Mouse (Mus musculus) MEL (cell line): ENCODE measurements around the gene Cx3cr1. TPM values are rescaled to one million over a fixed set of nuclear protein-coding genes. Genes with fewer than 3 reads are reported as not detected.

ENCODE experiments used
- DNase-seq: peaks from one replicate; pipeline ENCODE4 v3.0.0; 2011; ENCODE audit warnings: low read depth, low spot score
- H3K27ac ChIP-seq: 2 replicates; pipeline ENCODE4 v1.5.1; 2012; ENCODE audit warnings: low read depth, mild to moderate bottlenecking, control low read depth, low read length, moderate library complexity; ENCODE audit not compliant: control insufficient read depth
- H3K27me3 ChIP-seq, 2 experiments: fragments of 150-350 bp in 1 of 2; sonication (generic) in 1 of 2; 2 replicates each; pipeline ENCODE4 v1.6.1; 2012; ENCODE audit warnings: low read length in 2 of 2, mild to moderate bottlenecking in 2 of 2, improper control_type of control experiment in 1 of 2, moderate library complexity in 1 of 2; ENCODE audit not compliant: insufficient read depth in 2 of 2, control insufficient read depth in 1 of 2
- H3K36me3 ChIP-seq, 2 experiments: 2 replicates each; pipeline ENCODE4 v1.6.1; 2012 to 2014; ENCODE audit warnings: low read length in 2 of 2, improper control_type of control experiment in 1 of 2, inconsistent platforms in 1 of 2, mild to moderate bottlenecking in 1 of 2; ENCODE audit not compliant: insufficient read depth in 2 of 2, control insufficient read depth in 1 of 2
- H3K4me1 ChIP-seq, 2 experiments: fragments of 150-350 bp in 1 of 2; sonication (generic) in 1 of 2; 2 replicates each; pipeline ENCODE4 v1.6.1; 2012; ENCODE audit warnings: low read length in 2 of 2, improper control_type of control experiment in 1 of 2, mild to moderate bottlenecking in 1 of 2; ENCODE audit not compliant: insufficient read depth in 2 of 2, control insufficient read depth in 1 of 2
- H3K4me3 ChIP-seq, 2 experiments: fragments of 150-350 bp in 1 of 2; sonication (generic) in 1 of 2; 2 replicates each; pipeline ENCODE4 v1.5.1; 2012; ENCODE audit warnings: low read depth in 2 of 2, low read length in 2 of 2, mild to moderate bottlenecking in 2 of 2, moderate library complexity in 2 of 2, control low read depth in 1 of 2, improper control_type of control experiment in 1 of 2; ENCODE audit not compliant: control insufficient read depth in 1 of 2, insufficient read depth in 1 of 2
- H3K79me2 ChIP-seq: 2 replicates; pipeline ENCODE4 v1.6.1; 2012; ENCODE audit warnings: mild to moderate bottlenecking, low read length, moderate library complexity; ENCODE audit not compliant: control insufficient read depth, poor library complexity, insufficient read depth
- H3K9ac ChIP-seq: 2 replicates; pipeline ENCODE4 v1.6.1; 2012; ENCODE audit warnings: low read depth, mild to moderate bottlenecking, control low read depth, low read length, moderate library complexity; ENCODE audit not compliant: control insufficient read depth, poor library complexity, severe bottlenecking
- H3K9me3 ChIP-seq: fragments of 150-350 bp; sonication (generic); replicated peaks from 2 replicates; pipeline ENCODE4 v1.6.1; 2012; ENCODE audit warnings: mild to moderate bottlenecking, low read length, improper control_type of control experiment, moderate library complexity; ENCODE audit not compliant: insufficient read depth
- ELF1 ChIP-seq: IDR thresholded peaks from 2 replicates; pipeline ENCODE4 v1.6.1; 2014; ENCODE audit warnings: low read depth, mild to moderate bottlenecking, inconsistent platforms, low read length, improper control_type of control experiment, moderate library complexity
- EP300 ChIP-seq, 2 experiments: IDR thresholded peaks; 2 replicates each; pipeline ENCODE4 v1.6.1; 2011; ENCODE audit warnings: improper control_type of control experiment in 2 of 2, low read length in 2 of 2, low read depth in 1 of 2, mild to moderate bottlenecking in 1 of 2
- GABPA ChIP-seq: IDR thresholded peaks from 2 replicates; pipeline ENCODE4 v1.6.1; 2012; ENCODE audit warnings: low read depth, mild to moderate bottlenecking, inconsistent platforms, low read length, improper control_type of control experiment, moderate library complexity
- GATA1 ChIP-seq: IDR thresholded peaks from 2 replicates; pipeline ENCODE4 v1.6.1; 2011; ENCODE audit warnings: low read depth, low read length, improper control_type of control experiment
- HCFC1 ChIP-seq: IDR thresholded peaks from 2 replicates; pipeline ENCODE4 v1.6.1; 2012; ENCODE audit warnings: low read depth, mild to moderate bottlenecking, inconsistent platforms, low read length, improper control_type of control experiment, moderate library complexity
- KAT2A ChIP-seq: conservative IDR thresholded peaks from 2 replicates; pipeline ENCODE4 v1.6.1; 2012; ENCODE audit warnings: low read depth, low read length, improper control_type of control experiment, inconsistent platforms
- MEF2A ChIP-seq: IDR thresholded peaks from 2 replicates; pipeline ENCODE4 v1.6.1; 2014; ENCODE audit warnings: low read depth, mild to moderate bottlenecking, inconsistent platforms, low read length, improper control_type of control experiment; ENCODE audit not compliant: poor library complexity, insufficient replicate concordance, severe bottlenecking; ENCODE audit errors: extremely low read depth
- MXI1 ChIP-seq: IDR thresholded peaks from 2 replicates; pipeline ENCODE4 v1.6.1; 2011; ENCODE audit warnings: mild to moderate bottlenecking, low read depth, low read length, improper control_type of control experiment
- NELFE ChIP-seq: IDR thresholded peaks from 2 replicates; pipeline ENCODE4 v1.6.1; 2011; ENCODE audit warnings: low read depth, low read length, improper control_type of control experiment
- NRF1 ChIP-seq: IDR thresholded peaks from 2 replicates; pipeline ENCODE4 v1.6.1; 2014; ENCODE audit warnings: low read depth, mild to moderate bottlenecking, inconsistent platforms, low read length, improper control_type of control experiment, moderate library complexity; ENCODE audit not compliant: poor library complexity, insufficient read depth, severe bottlenecking
- POLR2AphosphoS2 ChIP-seq: IDR thresholded peaks from 2 replicates; pipeline ENCODE4 v1.6.1; 2011; ENCODE audit warnings: low read length, improper control_type of control experiment
- POLR2AphosphoS5 ChIP-seq: IDR thresholded peaks from 2 replicates; pipeline ENCODE4 v1.6.1; 2012; ENCODE audit warnings: low read depth, borderline replicate concordance, mild to moderate bottlenecking, inconsistent platforms, low read length, moderate library complexity, mixed read lengths
- TCF12 ChIP-seq: IDR thresholded peaks from 2 replicates; pipeline ENCODE4 v1.6.1; 2014; ENCODE audit warnings: low read depth, mild to moderate bottlenecking, inconsistent platforms, low read length, improper control_type of control experiment, moderate library complexity
- UBTF ChIP-seq: IDR thresholded peaks from 2 replicates; pipeline ENCODE4 v1.6.1; 2012; ENCODE audit warnings: low read depth, mild to moderate bottlenecking, inconsistent platforms, low read length, improper control_type of control experiment, moderate library complexity, borderline replicate concordance; ENCODE audit not compliant: insufficient read depth
- ZKSCAN1 ChIP-seq: IDR thresholded peaks from 2 replicates; pipeline ENCODE4 v1.6.1; 2012; ENCODE audit warnings: low read depth, mild to moderate bottlenecking, inconsistent platforms, low read length, improper control_type of control experiment, moderate library complexity
- polyA plus RNA-seq, 2 experiments: library from polyadenylated mRNA; stranded (reverse) in 1 of 2; unstranded in 1 of 2; fragments of >175 nt in 1 of 2; fragments of >200 nt in 1 of 2; gene quantifications; 2 replicates each; pipeline versions ENCODE4 v1.2.1 to v1.2.4; 2012; ENCODE audit warnings: low replicate concordance in 2 of 2, low read depth in 1 of 2; ENCODE audit not compliant: insufficient read length in 2 of 2, insufficient read depth in 1 of 2, missing spikeins in 1 of 2
- total RNA-seq: library from RNA; depleted of rRNA; stranded (reverse); fragments of 300-350 nt; gene quantifications from 2 replicates; pipeline ENCODE4 v1.2.3, GENCODE M21; 2012

Cx3cr1 gene
- total and polyA plus RNA-seq, 3 experiments, result not detected

DNA sequence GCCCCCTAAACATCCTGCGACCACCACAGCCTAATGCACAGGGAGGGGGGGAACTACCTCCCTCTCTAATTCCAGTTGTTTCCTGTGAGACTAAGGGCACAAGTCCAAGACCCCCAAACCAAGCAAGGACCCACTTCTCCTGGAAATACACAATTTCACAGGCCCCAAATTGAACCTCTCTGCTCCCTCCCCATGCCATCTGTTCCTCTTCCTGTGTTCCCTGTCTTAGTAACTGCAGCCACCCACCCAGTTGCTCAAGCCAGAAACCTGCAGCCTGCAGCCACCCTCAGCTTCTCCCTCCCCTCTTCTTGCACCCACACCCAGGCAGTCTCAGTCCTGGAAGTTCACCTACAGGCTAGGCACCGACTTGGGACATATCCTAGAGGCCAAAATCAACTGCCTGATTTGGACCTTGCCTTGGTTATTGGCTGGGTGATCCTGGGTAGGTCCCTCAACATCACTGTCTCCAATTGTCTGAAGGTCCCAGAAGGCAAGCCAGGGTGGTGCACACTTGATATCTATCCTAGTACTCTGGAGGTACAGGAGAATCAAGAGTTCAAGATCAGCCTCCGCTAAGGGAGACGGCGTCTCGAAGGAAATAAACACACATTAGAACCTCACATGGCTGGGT lies 90.8 kb downstream of the Cx3cr1 start:
- no peak overlapping the region for H3K9ac ChIP-seq

DNA sequence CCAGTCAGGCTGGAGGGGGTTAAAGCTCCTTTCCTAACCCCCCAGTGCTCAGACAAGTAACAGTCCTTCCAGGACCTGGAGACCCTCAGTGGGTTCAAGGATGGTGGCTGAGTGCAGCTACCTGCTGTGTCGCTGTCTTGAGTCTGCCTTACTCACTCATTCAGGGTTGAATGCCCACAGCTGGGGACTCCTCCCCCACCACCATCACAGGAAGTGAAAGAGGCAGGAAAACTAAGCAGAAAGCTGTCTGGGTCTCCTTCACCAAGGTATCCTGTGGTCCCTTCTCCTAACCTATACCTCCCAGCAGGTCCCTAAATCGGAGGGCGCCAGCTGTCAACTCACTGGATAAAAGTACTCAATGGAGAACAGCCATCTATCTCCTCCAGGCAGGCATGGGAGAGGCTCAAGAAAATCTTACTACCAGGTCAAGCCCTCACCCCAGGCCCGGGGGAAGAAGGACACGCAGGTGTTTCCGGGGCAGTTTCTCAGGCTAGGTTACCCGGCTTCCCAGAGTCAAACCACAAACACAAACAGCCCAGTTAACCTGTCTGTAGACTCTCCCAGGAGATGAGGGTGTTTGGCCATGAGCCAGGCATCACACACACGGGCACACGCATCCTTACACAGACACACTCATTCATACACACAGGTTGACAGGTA lies 91.4 kb downstream of the Cx3cr1 start:
- peaks cover 6 to 16% of the 10 kb centered on the region in 2 experiments for H3K36me3 ChIP-seq
- peaks cover 5% of the 10 kb centered on the region for H3K79me2 ChIP-seq
- DNase-seq, result no peak
- no peaks in the 10 kb centered on the region for H3K27me3 ChIP-seq
- no peak overlapping the region for H3K27ac ChIP-seq
- H3K9me3 ChIP-seq, result no peaks in the 10 kb centered on the region
- no peak overlapping the region for H3K9ac ChIP-seq
- no peak for TF ChIP-seq EP300 (IDR thresholded peaks at IDR 0.05; ENCODE audit: low read depth in 1 of 2, low read length in 2 of 2)
- no peak for TF ChIP-seq HCFC1
- no peak for TF ChIP-seq MEF2A
- TF ChIP-seq GATA1, result no peak
- no peak for TF ChIP-seq ELF1
- TF ChIP-seq KAT2A, result no peak
- TF ChIP-seq ZKSCAN1, result no peak
- TF ChIP-seq TCF12, result no peak
- no peak for TF ChIP-seq GABPA
- TF ChIP-seq NELFE, result no peak
- no peak for TF ChIP-seq POLR2AphosphoS5
- TF ChIP-seq, all 39 proteins: peak for 0
- H3K4me1 ChIP-seq, result peaks cover 9 to 18% of the 10 kb centered on the region in 2 experiments
- no peak overlapping the region for H3K4me3 ChIP-seq

More for the DNA sequence above, 90.8 kb downstream of the Cx3cr1 start:
- no peak for DNase-seq
- Histone ChIP-seq H3K27ac (no peak overlapping the region), H3K9me3 (no peaks in the 10 kb centered on the region), H3K4me1 (peaks cover 9 to 19% of the 10 kb centered on the region in 2 experiments), H3K79me2 (peaks cover 7% of the 10 kb centered on the region), H3K27me3 (no peaks in the 10 kb centered on the region), H3K36me3 (peaks cover 6 to 16% of the 10 kb centered on the region in 2 experiments), H3K4me3 (no peak overlapping the region)
- TF ChIP-seq NRF1 (no peak), MXI1 (no peak), POLR2AphosphoS2 (no peak), POLR2AphosphoS5 (no peak), UBTF (no peak)
